Mouse (Mus musculus) kidney, postnatal 14 days (tissue): ENCODE results near the gene Lrrc66.
"Not testable (repeated sequence)": the region's sequence is repeated elsewhere in the genome, so short reads cannot be mapped to it uniquely, and the experiment has no call there.

Source experiments
- DNase-seq: peaks from one replicate; pipeline ENCODE4 v3.0.0; 2022; ENCODE audit warnings: mixed read lengths

Lrrc66 gene

DNA sequence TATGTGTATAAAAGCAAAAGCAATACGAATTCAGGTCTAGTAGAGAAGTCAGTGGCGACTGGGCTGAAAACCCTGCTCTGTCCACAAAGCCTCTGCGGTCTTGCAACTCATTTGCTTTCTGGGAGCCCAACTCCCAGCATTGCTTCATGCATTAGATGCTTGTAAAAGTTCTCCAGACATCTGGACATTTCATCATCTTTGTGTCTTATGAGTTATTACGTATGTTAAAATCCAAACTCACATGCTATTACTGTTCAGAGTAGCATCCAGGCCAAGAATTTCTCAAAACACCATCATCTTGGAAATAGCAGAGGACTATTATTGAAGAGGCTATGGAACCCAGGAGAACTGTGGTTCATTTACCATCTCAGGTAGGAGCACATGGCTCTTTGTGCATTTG is 21.3 kb downstream of the Lrrc66 start:
- DNase-seq = no peak

- DNase-seq = no peak
These were observed 27.4 kb downstream of the Lrrc66 start for GRCm38 (mm10) chr5:73604964-73605363.

DNA sequence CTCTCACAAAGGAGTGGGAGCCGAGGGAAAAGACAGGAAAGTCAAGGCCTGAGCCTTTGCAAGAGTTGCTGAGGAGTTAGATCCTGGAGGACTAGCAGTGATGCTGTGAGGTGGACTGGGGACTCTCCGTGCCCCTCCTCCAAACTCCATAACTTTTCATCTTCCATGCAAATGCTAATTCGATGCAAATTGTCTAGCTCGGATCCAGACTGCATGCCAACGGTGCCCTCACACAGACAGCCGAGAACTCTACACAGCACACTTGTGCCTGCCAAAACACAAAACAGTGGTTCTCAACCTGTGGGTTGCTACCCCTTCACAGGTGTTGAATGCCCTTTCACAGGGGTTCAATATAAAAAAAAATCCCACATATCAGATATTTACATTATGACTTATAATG is 27.8 kb downstream of the Lrrc66 start:
- no peak for DNase-seq

DNA sequence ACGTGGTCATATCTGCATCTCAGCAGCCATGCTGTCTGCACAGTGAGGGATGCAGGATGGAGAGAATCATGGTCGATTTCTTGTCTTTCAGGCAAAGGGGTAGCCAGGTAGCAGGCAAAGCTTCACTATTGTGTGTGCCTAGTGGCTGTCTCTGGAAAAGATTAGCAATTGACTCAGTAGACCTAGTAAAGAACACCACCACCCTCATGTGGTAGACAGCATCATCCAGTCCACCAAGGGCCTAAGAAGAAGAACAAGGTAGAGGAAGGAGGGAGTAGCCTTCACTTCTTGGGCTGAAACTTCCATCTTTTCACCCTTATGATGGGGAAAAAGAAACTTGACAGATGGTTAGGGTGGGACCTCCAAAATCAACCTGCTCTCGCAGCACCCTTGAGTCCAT is 29.5 kb downstream of the Lrrc66 start:
- DNase-seq = no peak

DNA sequence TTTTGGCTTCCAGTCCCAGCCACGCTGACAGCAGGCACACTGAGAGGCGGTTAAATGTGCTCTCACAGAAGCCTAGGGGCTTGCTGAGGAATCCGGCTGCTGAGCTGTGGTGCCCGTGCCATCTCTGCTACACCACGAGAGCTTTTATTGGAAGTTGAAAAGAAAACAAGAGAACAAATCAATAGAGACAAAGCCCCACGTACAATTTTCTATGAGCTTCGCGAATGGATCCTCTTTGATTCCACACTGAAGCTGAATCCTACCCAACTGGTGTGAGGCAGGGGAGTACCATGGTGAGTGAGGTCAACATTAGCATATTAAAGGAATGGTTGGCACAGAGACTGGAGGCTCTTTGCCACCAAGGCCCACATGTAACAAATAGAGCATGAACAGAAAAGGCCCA is 31.0 kb downstream of the Lrrc66 start:
- DNase-seq = no peak

DNA sequence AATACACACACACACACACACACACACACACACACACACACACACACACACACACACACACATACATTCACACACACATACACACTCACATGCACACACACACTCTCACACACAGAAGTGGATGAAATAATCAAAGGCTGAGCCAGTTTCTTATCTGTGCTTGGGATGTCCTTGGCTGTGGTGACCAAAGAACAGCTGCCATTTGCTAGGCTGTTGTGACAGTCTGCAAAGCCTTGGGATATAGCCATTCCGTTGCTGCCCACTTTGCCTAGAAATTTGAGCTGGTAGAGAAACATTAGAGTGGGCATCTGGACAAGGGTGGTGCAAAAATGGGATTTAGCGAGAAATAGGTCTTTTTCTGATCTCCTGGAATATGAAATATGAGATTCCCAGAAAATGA is 32.3 kb downstream of the Lrrc66 start:
- DNase-seq = no peak

DNA sequence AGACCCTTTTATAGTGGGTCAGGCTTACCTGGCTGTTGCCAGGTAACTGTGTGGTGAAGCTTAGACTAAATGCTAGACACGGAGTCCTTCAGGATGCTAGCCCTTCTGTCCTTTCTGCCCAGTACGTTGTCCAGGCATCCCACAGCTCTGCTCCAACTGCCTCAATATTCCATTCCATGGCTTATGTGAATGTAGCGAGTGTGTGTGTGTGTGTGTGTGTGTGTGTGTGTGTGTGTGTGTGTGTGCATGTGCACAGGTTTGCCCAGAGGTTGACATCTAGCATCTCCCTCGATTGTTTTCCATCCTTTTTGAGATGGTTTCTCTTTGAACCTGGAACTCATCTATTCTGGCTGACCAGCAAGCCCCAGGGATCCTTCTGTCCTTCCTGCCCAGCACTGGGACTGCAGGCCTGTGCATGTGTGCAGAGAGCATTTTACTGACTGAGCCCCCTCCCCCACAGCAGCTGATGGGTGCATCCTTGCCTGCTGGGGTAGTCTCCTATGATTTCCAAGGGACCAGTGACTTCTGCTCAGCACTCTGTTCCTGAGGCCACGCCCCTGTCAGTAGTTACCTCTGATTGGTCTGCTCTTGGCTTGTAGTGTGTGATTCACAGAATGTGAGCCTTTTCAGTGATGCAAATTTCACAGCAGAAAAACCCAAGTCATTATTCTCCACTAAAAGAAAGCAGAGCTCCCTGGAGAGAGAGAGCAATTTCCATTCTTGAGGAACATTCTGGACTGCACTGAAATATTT is 33.2 kb downstream of the Lrrc66 start:
- DNase-seq = no peak

DNA sequence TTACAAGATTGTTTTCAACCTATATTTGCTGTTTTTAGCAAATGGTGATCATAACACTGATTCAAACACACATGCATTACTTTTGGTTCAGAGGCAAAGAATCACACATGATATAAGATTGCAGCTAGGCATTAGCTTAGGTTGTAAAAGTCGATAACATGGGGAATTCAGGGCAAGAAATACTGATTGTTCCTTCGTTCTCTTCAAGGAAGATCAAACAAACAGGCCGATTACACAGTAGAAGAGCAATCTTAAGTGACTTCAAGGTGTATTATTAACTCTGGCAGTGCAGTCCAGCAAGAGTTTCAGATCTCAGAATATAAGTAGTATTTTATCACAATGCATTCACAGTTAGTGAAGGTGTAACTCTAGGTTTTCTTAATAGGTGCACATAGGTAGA is 45.2 kb downstream of the Lrrc66 start:
- DNase-seq = no peak

GRCm38 (mm10) chr5:73586597-73586996 is 45.7 kb downstream of the Lrrc66 start:
- no peak for DNase-seq

- no peak for DNase-seq
These were observed 46.9 kb downstream of the Lrrc66 start for GRCm38 (mm10) chr5:73585212-73586115.

DNA sequence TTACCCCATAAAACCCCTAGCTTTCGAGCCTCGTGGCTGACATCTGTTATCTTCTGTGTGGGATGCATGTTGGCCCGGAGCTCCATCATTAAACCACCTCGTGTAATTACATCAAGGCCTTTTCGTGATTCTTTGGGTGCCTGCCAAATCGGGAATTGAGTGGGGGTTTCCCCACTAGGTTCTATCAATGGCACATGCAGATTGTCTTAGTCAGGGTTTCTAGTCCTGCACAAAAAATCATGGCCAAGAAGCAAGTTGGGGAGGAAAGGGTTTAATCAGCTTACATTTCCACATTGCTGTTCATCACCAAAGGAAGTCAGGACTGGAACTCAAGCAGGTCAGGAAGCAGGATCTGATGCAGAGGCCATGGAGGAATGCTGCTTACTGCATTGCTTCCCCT is 48.3 kb downstream of the Lrrc66 start:
- DNase-seq = not testable (repeated sequence)

DNA sequence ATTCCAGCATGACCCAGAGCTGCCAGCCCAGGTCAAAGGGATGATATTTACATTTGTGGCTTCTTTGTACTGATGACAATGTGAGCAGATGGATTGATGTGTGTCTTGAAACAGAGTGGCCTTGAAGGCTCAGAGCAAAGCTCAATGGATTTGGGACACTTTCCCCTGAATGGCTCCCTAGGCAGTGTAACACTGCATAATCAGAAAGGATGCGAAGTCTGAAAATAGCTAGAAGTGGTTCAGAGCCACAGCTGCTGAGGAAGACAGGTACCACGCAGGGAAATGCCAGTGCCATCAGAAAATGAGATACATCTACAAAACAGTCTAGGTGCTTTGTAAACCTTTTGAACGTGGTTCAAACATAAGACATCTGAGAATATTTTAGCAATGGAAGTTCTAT is 54.2 kb downstream of the Lrrc66 start:
- no peak for DNase-seq

DNA sequence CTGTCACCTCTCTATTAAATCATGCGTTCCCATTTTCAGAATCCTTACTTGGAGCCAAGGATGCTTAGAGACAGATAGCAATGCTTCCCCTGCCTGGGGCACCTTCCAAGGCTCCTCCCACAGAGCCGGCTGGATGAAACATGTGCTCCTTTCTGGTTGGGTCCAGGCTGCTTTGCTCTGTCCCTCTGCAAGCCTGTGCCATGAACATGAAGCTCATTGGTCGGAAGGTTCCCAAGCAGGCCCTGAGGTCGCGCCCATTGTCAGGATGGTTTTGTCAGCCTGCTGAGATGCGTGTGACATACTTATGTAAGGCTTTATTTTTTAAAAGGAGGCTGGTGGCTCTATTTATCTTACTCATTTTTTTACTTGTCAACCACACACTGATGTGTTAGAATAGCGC is 55.6 kb downstream of the Lrrc66 start:
- no peak for DNase-seq

- DNase-seq = no peak
These were observed 57.7 kb downstream of the Lrrc66 start for GRCm38 (mm10) chr5:73574616-73575015.

- DNase-seq = no peak
These were observed 58.5 kb downstream of the Lrrc66 start for GRCm38 (mm10) chr5:73573789-73574188.

- no peak for DNase-seq
These were observed 59.5 kb downstream of the Lrrc66 start for GRCm38 (mm10) chr5:73572846-73573245.

DNA sequence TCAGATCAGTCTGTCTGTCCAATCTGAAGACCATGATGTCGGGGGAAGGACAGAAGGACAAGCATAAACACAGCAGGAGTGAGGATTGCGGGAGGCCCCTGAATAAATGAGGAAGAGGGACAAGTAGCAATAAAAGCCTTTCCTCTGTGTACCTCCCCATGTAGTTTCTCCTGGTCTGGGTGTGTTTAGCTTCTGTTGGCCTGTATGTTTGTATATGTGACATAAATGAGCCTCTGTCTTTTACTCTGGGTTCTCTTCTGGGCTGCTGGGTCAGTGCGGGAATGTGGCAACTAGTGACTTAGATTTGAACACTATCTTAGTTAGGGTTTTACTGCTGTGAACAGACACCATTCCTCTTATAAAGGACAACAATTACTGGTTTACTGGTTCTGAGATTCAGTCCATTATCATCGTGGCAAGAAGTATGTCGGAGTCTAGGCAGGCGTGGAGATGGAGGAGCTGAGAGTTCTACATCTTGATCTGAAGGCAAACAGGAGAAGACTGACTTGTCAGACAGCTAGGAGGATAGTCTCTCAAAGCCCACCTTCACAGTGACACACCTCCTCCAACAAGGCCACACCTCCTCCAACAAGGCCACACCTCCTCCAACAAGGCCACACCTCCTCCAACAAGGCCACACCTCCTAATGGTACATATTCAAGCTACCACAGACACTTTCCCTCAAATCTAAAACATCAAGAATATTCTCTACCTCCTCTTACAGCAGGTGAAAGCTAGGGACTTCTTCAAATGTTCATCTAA is 60.8 kb downstream of the Lrrc66 start:
- no peak for DNase-seq

- no peak for DNase-seq
These were observed 63.1 kb downstream of the Lrrc66 start for GRCm38 (mm10) chr5:73569181-73569580.

GRCm38 (mm10) chr5:73566892-73567291 is 65.4 kb downstream of the Lrrc66 start:
- no peak for DNase-seq

DNA sequence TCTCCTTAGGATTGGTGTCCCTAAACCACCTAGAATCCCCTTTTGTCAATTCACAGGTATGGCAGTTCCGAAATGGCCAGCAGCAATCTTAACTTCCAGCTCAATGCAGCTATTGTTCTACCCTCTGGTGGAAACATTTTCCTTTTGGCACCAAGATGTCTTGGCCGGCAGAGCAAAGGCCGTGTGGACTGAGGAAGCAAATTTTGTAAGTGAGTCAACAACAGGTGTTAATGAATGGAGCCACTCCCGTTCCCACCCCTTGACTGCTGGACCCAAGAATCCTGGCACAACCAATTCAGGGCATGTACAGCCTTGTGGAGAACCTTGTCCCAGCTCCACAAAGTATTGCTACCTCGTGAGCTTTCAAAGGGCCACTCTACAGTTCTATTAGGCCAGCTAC is 66.2 kb downstream of the Lrrc66 start:
- DNase-seq = no peak

DNA sequence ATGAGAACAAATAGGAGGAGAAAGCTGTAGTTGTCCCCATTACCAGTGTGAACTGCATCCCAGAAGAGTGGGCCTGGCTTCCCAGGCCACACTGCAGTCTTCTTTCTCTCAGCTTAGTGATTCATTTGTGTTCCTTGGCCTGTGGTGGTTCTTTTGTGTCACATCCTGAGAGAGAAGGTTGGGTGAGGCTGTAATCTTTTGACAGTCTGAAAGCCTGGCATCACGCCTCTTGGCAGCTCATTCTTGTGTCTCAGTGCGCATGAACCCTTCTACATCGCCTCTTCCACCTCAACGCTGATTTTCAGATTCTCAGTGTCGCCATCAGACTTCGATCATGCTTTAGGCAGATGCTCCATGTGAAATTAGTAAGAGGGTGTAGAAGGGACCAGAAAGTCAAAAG is 68.3 kb downstream of the Lrrc66 start:
- DNase-seq = no peak

GRCm38 (mm10) chr5:73558756-73559155 is 73.6 kb downstream of the Lrrc66 start:
- DNase-seq = no peak

DNA sequence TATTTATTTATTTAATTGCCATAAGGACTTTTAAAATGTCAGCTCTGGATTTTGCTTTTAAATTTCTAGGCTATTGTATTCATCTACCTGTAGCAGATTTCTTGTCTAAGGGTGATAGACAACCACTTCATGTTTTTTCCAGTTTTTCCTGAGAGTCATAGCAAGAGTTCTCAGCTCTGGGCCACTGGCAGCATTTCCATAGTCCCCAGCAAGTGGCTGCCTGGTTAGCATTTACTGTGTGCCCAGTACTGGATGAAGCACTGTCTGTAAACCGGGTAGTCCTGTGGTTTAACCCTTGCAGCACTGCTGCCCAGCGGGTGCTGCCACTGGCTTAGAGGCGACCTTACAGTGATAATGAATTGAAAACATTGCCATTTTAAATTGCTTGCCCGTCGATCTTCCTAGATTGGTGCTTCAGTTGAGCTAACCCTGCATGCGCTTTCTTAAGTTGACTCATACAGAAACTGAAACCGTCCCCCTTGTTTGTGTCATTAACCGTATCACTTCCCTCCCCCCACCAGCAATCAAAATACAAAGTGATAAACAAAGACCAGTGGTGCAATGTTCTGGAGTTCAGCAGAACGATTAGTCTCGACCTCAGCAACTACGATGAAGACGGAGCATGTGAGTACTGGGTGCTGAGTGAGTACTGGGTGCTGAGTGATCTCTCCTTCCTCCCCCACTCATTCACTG is 75.4 kb downstream of the Lrrc66 start:
- no peak for DNase-seq
